Mouse (Mus musculus): Measurements from ENCODE around the gene Acsl4.
A peak's percentile ranks its signal among the peaks of the same experiment; 100 is the strongest.

Acsl4 gene

GRCm38 (mm10) chrX:142390247-142390908, at the start of gene Acsl4:
TSS of gene Acsl4 (minus strand) at chrX:142390535.
- peak; percentile 79 to 85 for DNase-seq (ENCODE audit: low spot score in 2 of 2)

- DNase-seq (ENCODE audit: low spot score in 2 of 2), result no peak
Measured at GRCm38 (mm10) chrX:142437971-142438504, 47.7 kb upstream of the Acsl4 start.

DNA sequence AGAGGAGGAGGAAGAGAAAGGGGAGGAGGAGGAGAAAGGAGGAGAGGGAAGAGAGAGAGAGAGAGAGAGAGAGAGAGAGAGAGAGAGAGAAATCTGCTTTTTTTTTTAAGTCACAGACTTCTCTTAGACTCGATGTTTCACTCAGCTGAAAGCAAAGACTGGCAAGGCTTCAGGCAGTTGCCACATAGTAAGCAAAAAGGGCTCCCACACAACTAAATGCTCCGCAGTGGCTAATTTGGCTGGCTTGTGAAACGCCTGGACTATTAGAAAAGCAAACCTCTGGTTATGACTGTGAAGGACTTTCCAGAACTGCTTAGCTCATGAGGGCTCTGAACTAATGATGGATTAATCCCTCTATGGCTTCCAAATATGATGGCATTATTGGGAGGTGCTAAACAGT, 42.5 kb upstream of the Acsl4 start:
- no peak for DNase-seq (ENCODE audit: low spot score in 2 of 2)

DNA sequence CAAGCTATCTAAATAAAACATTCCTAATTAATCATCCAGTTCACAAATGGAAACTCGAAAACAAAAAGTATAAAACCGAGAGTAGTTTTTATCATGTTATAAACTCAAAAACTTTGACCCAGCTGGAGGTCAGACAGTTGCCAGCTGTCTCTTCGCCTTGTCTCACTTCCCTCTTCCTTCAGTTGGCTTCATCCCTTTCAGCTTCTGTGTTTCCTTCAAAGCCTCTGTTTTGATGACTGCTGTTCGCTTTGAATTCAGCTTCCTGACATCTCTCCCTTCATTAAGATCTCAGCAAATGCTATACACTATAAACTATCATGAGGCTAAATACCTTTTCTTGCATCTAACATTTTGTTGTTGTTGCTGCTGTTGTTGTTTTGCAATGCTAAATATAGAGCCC, 36.8 kb upstream of the Acsl4 start:
- DNase-seq (ENCODE audit: low spot score in 2 of 2), result no peak

GRCm38 (mm10) chrX:142426628-142427027, 36.3 kb upstream of the Acsl4 start:
- DNase-seq (ENCODE audit: low spot score in 2 of 2), result no peak

DNA sequence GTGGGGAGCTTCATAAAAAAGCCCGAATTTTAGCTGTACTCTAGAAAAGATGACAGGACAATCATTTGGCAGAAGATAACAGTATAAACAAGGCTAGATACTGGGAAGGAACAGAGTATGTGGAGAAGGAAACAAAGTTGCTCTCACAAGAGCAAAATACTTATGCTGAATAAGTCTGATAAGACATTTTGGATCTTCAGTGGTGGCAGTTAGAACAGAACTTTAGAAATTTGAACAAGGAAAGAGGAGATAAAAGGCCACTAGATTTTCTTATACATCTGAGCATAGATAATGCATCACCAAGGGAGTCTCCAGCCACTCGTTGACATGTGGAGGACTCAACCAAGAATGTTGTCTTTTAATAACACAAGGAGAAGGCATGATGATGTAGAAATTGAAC, 23.5 kb upstream of the Acsl4 start:
- DNase-seq (ENCODE audit: low spot score in 2 of 2), result no peak

- DNase-seq (ENCODE audit: low spot score in 2 of 2), result no peak
Measured at GRCm38 (mm10) chrX:142410060-142410459, 19.7 kb upstream of the Acsl4 start.

GRCm38 (mm10) chrX:142409338-142409737, 19.0 kb upstream of the Acsl4 start:
- no peak for DNase-seq (ENCODE audit: low spot score in 2 of 2)

DNA sequence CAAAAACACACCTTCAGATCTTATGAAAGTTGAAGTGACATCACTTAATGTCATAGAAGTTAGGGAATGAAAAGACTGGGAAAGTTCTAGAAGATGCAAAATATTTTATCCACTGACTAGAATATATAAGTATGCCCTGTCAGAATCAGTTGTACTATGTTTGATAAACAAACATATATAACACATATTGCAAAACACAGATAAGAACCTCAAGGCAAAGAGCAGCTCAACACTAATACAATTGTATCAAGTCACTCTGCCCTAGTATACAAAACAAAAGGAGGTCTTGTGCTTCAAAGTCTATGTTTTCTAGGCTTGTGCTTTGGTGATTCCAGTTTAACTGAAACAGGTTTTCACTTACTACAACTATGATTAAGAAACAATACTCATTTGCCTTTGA, 12.8 kb upstream of the Acsl4 start:
- DNase-seq (ENCODE audit: low spot score in 2 of 2), result no peak

- no peak for DNase-seq (ENCODE audit: low spot score in 2 of 2)
Measured at GRCm38 (mm10) chrX:142398621-142399020, 8.3 kb upstream of the Acsl4 start.

DNA sequence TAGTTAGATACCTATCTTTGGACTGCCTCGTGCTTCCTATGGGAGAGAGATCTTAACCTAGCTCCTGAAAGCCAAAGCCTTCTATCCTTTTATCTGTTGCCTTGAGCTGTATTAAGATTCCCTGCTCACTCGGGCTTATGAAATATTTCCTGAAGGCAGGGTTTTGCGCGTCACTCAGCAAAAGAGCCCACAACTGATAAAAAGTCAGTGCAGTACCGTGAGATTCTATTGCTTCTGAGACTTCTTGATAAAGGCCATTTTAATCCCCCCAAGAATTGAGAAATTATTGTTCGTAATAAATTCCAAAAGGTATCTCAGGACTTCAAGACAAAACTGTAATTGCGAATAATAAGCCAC, 552 bp upstream of the Acsl4 start:
- DNase-seq (ENCODE audit: low spot score in 2 of 2), result no peak

DNA sequence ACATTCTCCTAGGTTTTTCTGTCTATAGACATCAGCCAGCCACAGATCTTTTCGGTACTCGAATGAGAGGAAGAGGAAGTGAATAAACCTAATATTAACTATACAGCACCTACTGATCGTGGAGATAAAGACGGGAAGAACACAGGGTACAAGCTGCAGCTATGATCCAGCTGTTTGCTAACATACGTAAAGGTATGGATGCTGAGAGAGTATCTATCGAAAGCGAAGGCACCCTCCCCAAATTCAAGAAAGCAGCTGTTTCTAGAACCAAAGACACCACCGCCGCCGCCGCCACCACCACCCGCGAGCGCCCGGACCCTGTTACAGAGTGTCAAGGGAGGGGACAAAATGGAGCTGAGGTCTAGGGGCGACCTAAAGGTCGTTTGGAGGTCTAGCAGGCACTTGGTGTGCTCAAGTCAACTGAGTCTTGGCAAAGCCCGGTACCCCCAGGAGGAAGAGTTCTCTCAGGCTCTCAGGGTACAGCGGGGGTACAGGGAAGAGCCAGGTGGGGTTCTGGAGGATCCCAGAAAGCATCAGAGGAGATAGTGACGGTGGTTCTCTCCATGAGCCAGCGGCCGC, 665 bp downstream of the Acsl4 start:
- peak; percentile 2 to 31 for DNase-seq (ENCODE audit: low spot score in 2 of 2)

- DNase-seq (ENCODE audit: low spot score in 2 of 2), result no peak
Measured at GRCm38 (mm10) chrX:142388141-142388540, 2.2 kb downstream of the Acsl4 start.

GRCm38 (mm10) chrX:142387634-142388033, 2.7 kb downstream of the Acsl4 start:
- no peak for DNase-seq (ENCODE audit: low spot score in 2 of 2)

DNA sequence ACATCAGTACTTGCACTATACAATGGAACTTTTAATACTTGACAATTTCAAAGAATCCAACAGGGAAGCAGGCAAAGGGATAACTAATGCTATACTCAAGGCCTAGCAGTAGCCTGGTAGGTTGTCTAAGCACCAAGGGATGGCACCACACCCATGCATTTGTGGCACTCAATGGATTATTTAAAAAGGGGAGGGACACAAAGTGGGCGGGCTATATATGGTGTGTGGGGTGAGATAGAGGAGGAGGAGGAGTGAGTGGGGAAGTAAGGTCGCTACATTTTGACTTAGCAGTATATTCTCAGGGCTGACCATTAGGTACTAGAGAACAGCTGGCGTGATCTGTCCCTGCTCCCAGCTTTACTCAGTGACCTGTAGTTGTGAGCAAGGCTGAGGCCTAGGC, 5.4 kb downstream of the Acsl4 start:
- no peak for DNase-seq (ENCODE audit: low spot score in 2 of 2)

- peak; percentile 4 to 13 for DNase-seq (ENCODE audit: low spot score in 2 of 2)
Measured at GRCm38 (mm10) chrX:142379894-142380293, 10.4 kb downstream of the Acsl4 start.

DNA sequence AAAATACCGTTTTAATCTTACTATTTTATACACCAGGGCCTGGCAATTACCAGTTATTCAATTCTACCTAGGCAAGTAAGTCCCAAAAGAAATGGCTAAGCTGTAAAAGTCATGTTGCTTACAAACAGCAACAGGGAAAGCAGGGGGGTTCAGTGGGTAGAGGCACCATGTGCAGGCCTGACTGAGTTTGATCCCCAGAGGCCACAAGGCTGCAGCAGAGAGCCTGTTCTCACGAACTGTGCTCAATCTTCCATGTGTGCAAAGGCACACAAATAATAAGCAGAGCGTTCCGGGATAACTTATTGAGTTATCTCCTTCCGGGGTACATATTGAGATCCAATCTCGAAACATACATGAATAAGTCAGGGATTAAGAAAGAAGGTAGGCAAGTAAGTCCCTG, 12.3 kb downstream of the Acsl4 start:
- no peak for DNase-seq (ENCODE audit: low spot score in 2 of 2)

- no peak for DNase-seq (ENCODE audit: low spot score in 2 of 2)
Measured at GRCm38 (mm10) chrX:142377358-142377757, 13.0 kb downstream of the Acsl4 start.

DNA sequence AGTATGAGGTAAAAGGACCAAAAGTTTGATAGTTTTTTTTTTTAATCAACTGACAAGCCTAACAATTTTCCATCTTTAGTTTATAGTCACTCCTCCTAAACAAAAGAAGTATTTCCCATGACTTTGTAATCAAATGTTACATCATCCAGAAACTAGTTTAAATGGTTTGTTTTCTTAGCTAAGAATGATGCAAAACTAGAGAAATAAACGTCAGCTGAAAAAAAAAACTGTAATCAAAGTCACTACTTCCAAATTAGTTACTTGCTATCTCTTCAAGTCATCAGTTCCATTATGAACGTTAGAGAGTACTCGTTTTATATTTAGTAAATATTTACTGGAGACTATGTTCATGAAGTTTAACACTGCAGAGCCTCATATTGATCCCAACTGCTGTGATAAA, 13.6 kb downstream of the Acsl4 start:
- DNase-seq (ENCODE audit: low spot score in 2 of 2), result no peak

DNA sequence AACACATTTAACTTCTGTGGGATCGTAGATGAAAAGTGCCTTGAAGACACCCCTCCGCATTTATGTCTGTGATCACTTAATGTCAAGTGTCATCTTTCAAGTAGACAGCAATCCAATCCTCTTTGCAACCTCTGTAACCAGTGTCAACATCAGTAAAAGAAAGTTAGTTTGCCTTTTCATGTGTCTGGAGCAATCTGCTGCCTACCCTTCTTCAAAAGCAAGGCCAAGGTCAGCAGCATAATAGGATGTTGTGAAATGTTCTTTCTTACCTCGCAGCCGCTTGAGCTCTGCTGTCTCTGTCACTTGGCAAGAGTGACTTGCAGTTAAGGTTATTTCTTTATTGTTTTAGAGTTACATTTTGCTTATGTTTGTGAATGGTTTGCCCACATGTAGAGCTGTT, 14.8 kb downstream of the Acsl4 start:
- no peak for DNase-seq (ENCODE audit: low spot score in 2 of 2)

- peak; percentile 24 to 35 for DNase-seq (ENCODE audit: low spot score in 2 of 2)
Measured at GRCm38 (mm10) chrX:142372393-142372792, 17.9 kb downstream of the Acsl4 start.

DNA sequence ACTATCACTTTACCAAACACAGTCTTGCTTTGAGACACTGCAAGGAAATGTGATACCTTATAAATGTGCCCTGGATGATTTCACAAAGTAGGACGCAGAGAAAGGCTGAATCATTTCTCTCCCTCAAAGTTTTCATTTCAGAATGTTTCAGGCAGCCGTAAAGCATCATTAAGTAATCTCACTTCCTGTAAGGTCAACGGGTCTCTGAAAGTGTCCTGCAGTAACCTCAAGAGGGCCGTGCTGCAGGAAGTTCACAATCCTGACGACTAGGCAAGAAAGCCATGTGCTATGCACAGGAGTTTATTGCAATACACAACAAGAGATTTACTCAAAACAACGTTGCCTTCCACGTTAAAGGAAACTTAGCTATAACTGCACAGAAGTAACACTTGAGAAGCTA, 20.4 kb downstream of the Acsl4 start:
- DNase-seq (ENCODE audit: low spot score in 2 of 2), result peak in 1 of 2 experiments; percentile 25

- DNase-seq (ENCODE audit: low spot score in 2 of 2), result no peak
Measured at GRCm38 (mm10) chrX:142363882-142364281, 26.5 kb downstream of the Acsl4 start.

DNA sequence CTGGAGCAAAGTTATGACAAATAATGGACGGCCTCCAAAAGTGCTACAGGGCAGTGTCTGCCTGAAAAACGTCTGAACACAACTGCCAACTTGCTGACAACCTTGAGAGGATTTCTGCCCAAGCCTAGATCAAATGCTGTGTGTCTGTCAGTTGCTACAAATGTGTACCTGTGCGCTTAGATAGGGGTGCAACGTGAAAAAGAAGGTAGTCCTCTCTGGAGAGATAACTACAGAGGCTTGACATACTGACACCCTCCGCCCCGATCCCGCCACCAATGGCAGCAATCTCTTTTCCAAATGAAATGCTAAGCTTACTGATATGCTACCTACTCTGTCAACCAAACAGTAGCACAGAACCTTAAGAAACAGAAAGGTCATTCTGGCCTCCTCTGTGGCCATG, 31.3 kb downstream of the Acsl4 start:
- no peak for DNase-seq (ENCODE audit: low spot score in 2 of 2)

Measured in natural killer cell, adult 2 months (primary cell).